Mouse (Mus musculus) brown adipose tissue, adult 24 weeks (tissue): ENCODE results near the gene Taar8b. TPM values are rescaled to one million over a fixed set of nuclear protein-coding genes. Genes with fewer than 3 reads are reported as not detected.
"Not testable (repeated sequence)": the region's sequence is repeated elsewhere in the genome, so short reads cannot be mapped to it uniquely, and the experiment has no call there.

Experiments
- H3K27ac ChIP-seq: fragments of 200-500 bp; replicated peaks from 2 replicates; pipeline ENCODE4 v1.5.1; 2012; ENCODE audit warnings: low read depth, mild to moderate bottlenecking, low read length
- H3K4me1 ChIP-seq: fragments of 200-500 bp; 2 replicates; pipeline ENCODE4 v1.6.1; 2012; ENCODE audit warnings: low read length, mixed read lengths; ENCODE audit not compliant: control insufficient read depth, insufficient read depth, insufficient read length
- H3K4me3 ChIP-seq: fragments of 200-500 bp; 2 replicates; pipeline ENCODE4 v1.5.1; 2012; ENCODE audit warnings: low read depth, mild to moderate bottlenecking, low read length, moderate library complexity; ENCODE audit not compliant: insufficient read depth
- polyA plus RNA-seq: library from polyadenylated mRNA; stranded (reverse); fragments of >200 nt; gene quantifications from 2 replicates; pipeline ENCODE4 v1.2.4, GENCODE M21; 2012; ENCODE audit not compliant: missing spikeins, insufficient read depth, insufficient read length

Taar8b gene
- polyA plus RNA-seq = not detected in 2 replicates

- Histone ChIP-seq H3K4me3 (no peak within 1 kb of the TSS), H3K4me1 (no peaks in the 10 kb centered on the region), H3K27ac (no peak within 1 kb of the TSS)
Measured at GRCm38 (mm10) chr10:24092194-24092593, at the start of gene Taar8b. TSS of gene Taar8b (minus strand) at chr10:24092294.

GRCm38 (mm10) chr10:24138623-24139261 is 46.6 kb upstream of the Taar8b start:
- no peaks in the 10 kb centered on the region for H3K4me1 ChIP-seq
- H3K27ac ChIP-seq = no peak overlapping the region
- no peak overlapping the region for H3K4me3 ChIP-seq

GRCm38 (mm10) chr10:24134071-24134645 is 42.1 kb upstream of the Taar8b start:
- Histone ChIP-seq H3K27ac (no peak overlapping the region), H3K4me3 (no peak overlapping the region), H3K4me1 (no peaks in the 10 kb centered on the region)

GRCm38 (mm10) chr10:24133132-24133531 is 41.0 kb upstream of the Taar8b start:
- Histone ChIP-seq H3K27ac (no peak overlapping the region), H3K4me1 (no peaks in the 10 kb centered on the region), H3K4me3 (no peak overlapping the region)

DNA sequence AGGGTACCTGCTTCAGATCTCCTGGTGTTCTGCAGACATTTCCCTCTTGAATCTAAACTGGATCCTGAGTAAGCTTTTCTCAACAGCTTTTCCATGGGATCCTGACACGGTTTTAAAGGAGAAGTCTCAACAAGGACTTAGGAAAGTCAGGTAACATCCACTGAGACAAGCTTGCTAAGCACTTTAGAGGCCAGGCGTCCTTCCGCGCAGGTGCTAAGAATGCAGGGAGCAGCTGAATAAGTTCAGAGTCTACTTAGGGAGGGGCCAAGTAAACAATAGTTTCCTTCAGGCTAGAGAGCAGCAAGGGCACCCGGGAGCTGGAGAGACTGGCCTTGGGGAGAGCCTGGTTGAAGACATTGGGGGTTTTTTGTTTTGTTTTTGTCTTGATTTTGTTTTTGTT is 40.2 kb upstream of the Taar8b start:
- Histone ChIP-seq H3K4me3 (no peak overlapping the region), H3K4me1 (no peaks in the 10 kb centered on the region), H3K27ac (no peak overlapping the region)

- no peak overlapping the region for H3K27ac ChIP-seq
Measured at GRCm38 (mm10) chr10:24131451-24132262, 39.6 kb upstream of the Taar8b start.

DNA sequence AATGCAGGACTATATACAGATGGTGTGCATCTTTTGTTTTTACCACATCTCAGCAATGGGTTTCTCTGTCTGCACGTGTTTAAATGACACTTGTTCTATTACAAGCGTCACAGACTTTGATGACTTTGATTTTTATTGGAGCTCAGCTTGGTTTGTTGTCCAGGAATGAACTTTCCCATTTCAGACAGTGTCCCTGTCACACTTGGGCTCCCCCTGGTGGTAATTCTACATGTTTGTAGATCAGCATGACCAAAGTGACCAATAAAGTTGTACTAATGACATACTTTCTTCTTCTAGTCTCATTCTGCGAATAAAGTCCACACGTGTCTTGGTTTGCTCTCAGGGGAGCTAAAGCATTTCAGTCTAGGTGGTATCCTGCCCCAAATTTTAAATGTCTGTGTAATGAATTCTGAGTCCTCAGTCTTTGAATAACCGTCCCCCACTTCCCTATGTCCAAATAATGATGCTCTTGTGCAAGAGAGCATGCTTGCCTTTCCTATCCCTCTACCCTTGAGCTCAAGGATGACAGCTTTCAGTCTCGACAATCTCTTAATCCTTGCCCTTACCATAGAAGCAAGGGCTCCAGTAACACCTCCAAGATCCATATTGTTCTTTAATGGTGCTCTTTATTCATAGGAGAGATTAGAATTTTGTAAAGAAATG is 19.2 kb upstream of the Taar8b start:
- Histone ChIP-seq H3K4me1 (no peaks in the 10 kb centered on the region), H3K27ac (no peak overlapping the region), H3K4me3 (no peak overlapping the region)

More at GRCm38 (mm10) chr10:24131451-24132262, 39.6 kb upstream of the Taar8b start:
- H3K4me1 ChIP-seq = no peaks in the 10 kb centered on the region
- H3K4me3 ChIP-seq = peak overlapping the region; percentile 13; the same call in 1 of the 2 replicates

DNA sequence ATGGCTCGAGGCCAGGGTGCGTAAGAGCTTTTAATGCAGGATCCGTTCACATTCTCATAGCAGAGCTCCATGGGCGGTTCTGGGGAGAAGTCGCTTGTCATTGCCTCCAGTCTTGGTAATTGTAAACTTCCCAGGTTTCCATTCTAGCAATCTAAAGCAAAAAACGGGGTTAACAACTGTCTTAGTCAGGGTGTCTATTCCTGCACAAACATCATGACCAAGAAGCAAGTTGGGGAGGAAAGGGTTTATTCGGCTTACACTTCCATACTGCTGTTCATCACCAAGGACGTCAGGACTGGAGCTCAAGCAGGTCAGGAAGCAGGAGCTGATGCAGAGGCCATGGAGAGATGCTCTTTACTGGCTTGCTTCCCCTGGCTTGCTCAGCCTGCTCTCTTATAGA is 17.3 kb upstream of the Taar8b start, which contains the start of gene Taar9:
TSS of gene Taar9 (minus strand) at position 101 of the 400 bp plus-strand sequence.
- not testable (repeated sequence) for H3K27ac ChIP-seq

GRCm38 (mm10) chr10:24108236-24108635 is 16.1 kb upstream of the Taar8b start:
- H3K4me3 ChIP-seq = no peak overlapping the region
- no peak overlapping the region for H3K27ac ChIP-seq
- no peaks in the 10 kb centered on the region for H3K4me1 ChIP-seq

More for the DNA sequence above, 17.3 kb upstream of the Taar8b start, which contains the start of gene Taar9:
- not testable (repeated sequence) for H3K4me1 ChIP-seq, H3K4me3 ChIP-seq

DNA sequence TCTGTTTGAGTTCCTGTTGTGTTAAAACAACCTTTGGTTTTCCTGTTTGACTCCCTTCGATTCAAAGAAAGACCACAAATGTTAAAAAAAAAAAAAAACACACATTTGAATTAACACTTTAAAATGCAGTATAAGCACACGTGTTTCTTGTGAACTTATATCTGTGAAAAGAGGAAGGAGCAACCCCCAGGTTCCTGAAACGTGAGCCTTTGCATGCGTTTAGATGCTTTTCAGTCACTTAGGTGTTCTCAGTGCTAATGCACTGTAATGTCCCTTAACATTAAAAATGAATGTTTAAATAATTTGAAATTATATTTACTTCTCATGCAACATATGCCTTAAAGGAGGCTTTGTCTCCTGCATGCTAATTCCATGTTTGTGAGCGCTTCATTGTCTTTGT is 15.7 kb upstream of the Taar8b start:
- Histone ChIP-seq H3K27ac (no peak overlapping the region), H3K4me3 (no peak overlapping the region), H3K4me1 (no peaks in the 10 kb centered on the region)

DNA sequence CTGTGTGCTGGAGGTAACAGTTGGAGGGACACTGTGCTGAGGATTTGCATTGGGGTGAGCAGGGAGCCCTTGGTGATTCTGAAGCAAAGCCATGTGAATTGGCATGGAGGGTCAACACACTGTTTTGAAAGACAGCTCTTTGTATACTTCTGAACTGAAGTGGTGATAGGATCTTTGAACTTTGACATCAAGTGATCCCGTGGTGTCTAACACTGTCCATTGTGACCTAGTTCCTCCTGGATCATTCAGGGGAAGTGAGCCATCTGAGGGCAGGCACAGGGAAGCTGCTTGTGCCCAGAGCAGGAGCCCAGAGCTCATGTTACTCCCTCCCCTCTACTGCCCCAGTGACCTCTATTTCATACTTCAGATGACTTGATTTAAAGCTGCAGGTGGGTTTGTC is 11.2 kb upstream of the Taar8b start:
- not testable (repeated sequence) for H3K4me3 ChIP-seq, H3K27ac ChIP-seq, H3K4me1 ChIP-seq

DNA sequence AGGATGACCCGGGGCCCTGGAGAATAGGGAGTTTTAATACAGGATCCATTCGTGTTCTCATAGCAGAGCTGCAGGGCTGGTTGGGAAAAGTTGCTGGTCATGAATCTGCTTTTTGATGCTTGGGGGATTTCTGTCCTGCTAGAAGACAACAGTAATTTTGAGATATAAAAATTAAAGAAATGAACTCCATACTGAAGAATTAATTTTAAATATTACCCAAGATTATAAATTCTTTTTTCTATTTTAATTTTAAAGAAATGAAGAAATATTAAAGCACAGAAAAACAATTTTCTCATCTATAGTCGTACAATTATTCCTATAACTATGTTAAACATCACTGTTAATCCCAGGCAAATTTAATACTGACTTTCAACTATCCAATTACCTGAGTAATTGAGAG is 9.7 kb upstream of the Taar8b start, which contains the start of gene Taar8c:
TSS of gene Taar8c (minus strand) at position 101 of the 400 bp plus-strand sequence.
- H3K27ac ChIP-seq, H3K4me1 ChIP-seq, H3K4me3 ChIP-seq: not testable (repeated sequence)

DNA sequence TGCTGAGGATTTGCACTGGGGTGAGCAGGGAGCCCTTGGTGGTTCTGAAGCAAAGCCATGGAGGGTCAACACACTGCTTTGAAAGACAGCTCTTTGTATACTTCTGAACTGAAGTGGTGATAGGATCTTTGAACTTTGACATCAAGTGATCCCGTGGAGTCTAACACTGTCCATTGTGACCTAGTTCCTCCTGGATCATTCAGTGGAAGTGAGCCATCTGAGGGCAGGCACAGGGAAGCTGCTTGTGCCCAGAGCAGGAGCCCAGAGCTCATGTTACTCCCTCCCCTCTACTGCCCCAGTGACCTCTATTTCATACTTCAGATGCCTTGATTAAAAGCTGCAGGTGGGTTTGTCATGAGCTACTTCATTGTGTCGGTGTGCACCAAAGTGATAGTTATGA is 4.9 kb upstream of the Taar8b start:
- H3K27ac ChIP-seq, H3K4me3 ChIP-seq: not testable (repeated sequence)

GRCm38 (mm10) chr10:24087168-24087567 is 4.9 kb downstream of the Taar8b start:
- Histone ChIP-seq H3K4me1 (no peaks in the 10 kb centered on the region), H3K4me3 (no peak overlapping the region)

More for the DNA sequence above, 4.9 kb upstream of the Taar8b start:
- not testable (repeated sequence) for H3K4me1 ChIP-seq

GRCm38 (mm10) chr10:24086555-24086954 is 5.5 kb downstream of the Taar8b start:
- Histone ChIP-seq H3K4me1 (no peaks in the 10 kb centered on the region), H3K27ac (no peak overlapping the region), H3K4me3 (no peak overlapping the region)

More at GRCm38 (mm10) chr10:24087168-24087567, 4.9 kb downstream of the Taar8b start:
- H3K27ac ChIP-seq = no peak overlapping the region
